Mouse (Mus musculus) layer of hippocampus, adult 18-20 months (tissue): ENCODE measurements around the gene Nrp2. TPM values are rescaled to one million over a fixed set of nuclear protein-coding genes. Genes with fewer than 3 reads are reported as not detected.

Source experiments
- DNase-seq, 2 experiments: peaks; one replicate each; pipeline ENCODE4 v3.0.0; 2022; ENCODE audit warnings: low spot score in 2 of 2
- total RNA-seq, 2 experiments: library from RNA; stranded (reverse); gene quantifications; 2 replicates each; pipeline ENCODE4 v1.2.3; 2021

The Nrp2 gene
- total RNA-seq, 2 experiments from 2014 or later = 54.1 to 56.3 TPM

- DNase-seq = no peak
Measured at GRCm38 (mm10) chr1:62704117-62704888, 1.2 kb downstream of the Nrp2 start.

- no peak for DNase-seq
Measured at GRCm38 (mm10) chr1:62704889-62705516, 1.9 kb downstream of the Nrp2 start.

GRCm38 (mm10) chr1:62705517-62705981 lies 2.5 kb downstream of the Nrp2 start:
- peak in 1 of 2 experiments; percentile 69 for DNase-seq

- DNase-seq = peak; percentile 63 to 77
Measured at GRCm38 (mm10) chr1:62706085-62707021, 3.3 kb downstream of the Nrp2 start.

GRCm38 (mm10) chr1:62707101-62707912 lies 4.2 kb downstream of the Nrp2 start:
- DNase-seq = peak in 1 of 2 experiments; percentile 70

- DNase-seq = no peak
Measured at GRCm38 (mm10) chr1:62707913-62708860, 5.1 kb downstream of the Nrp2 start.

- DNase-seq = no peak
Measured at GRCm38 (mm10) chr1:62709770-62710335, 6.8 kb downstream of the Nrp2 start.

GRCm38 (mm10) chr1:62713021-62713676 lies 10.1 kb downstream of the Nrp2 start:
- no peak for DNase-seq

GRCm38 (mm10) chr1:62715004-62715403 lies 11.9 kb downstream of the Nrp2 start:
- DNase-seq = no peak

GRCm38 (mm10) chr1:62715692-62716091 lies 12.6 kb downstream of the Nrp2 start:
- no peak for DNase-seq

- no peak for DNase-seq
Measured at GRCm38 (mm10) chr1:62716836-62717478, 13.9 kb downstream of the Nrp2 start.

GRCm38 (mm10) chr1:62717552-62718236 lies 14.6 kb downstream of the Nrp2 start:
- DNase-seq = peak; percentile 61 to 73

- DNase-seq = no peak
Measured at GRCm38 (mm10) chr1:62718237-62718571, 15.1 kb downstream of the Nrp2 start.

GRCm38 (mm10) chr1:62718750-62719149 lies 15.7 kb downstream of the Nrp2 start:
- DNase-seq = no peak

GRCm38 (mm10) chr1:62719770-62720169 lies 16.7 kb downstream of the Nrp2 start:
- DNase-seq = no peak

GRCm38 (mm10) chr1:62720176-62720575 lies 17.1 kb downstream of the Nrp2 start:
- DNase-seq = no peak
